Mouse (Mus musculus) adipocyte (in vitro differentiated cells): ENCODE results near the gene Chn2.
A peak's percentile ranks its signal among the peaks of the same experiment; 100 is the strongest.

Experiments used
- DNase-seq: peaks from one replicate; pipeline ENCODE4 v3.0.0-alpha.2; 2016; ENCODE audit warnings: low spot score

The Chn2 gene

DNA sequence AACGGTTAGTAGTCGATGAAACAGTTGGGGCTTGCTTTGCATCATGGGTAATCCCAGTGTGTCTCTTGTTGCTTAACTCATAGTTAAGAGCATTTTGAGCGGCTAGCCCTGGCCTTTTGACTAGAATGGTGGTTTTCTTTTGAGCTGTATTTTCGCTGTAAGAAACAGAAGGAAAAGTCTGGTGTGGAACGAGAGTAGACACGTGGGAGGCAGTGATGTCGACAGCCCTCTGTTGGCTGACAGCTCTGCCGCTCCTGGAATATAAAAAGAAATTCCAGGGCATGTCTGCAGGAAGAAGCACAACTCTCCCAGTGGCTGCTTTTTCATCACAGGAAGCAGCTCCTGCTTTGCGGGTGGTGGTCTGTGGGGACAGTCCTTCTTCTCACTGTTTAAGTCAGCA lies 202.9 kb downstream of the Chn2 start:
- no peak for DNase-seq

- DNase-seq: no peak
Observed at GRCm38 (mm10) chr6:54248354-54249252, 209.2 kb downstream of the Chn2 start.

DNA sequence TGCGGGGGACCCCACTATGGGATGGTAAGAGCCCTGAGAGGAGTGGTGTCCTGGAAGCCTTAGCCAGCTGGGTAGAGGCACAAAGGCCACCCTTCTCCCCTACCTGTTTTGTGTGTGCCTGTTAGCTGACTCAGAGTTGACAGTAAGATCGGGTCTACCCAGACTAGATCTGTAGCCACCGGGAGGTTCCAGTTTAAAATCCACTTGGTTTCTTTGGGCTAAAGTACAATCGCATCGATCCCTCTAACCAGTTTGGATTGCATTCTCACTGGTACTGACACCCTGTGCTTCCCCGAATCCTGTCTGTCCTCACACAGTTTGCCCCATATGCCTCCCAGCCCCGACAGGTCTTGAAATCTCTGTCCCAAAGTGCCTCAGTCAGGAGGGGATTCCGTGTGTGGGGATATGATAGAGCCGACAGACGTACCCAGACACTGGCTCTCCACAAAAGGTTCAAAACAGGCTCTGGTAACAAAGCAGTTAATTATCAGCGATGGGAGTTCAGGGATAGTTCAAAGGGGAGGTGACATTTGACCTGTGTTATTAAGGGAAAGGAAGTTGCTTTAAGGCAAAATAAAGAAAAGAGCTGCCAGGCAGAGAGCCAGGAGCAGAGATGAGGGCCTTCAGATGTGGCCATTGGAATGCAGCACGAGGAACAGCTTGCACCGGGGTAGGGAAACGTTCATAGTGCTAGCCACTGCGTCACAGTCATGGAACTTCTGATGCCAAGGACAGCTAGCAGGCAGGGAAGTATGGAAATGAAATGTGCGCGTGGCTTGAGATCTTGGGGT lies 212.2 kb downstream of the Chn2 start:
- DNase-seq: no peak

GRCm38 (mm10) chr6:54253206-54253605 lies 213.9 kb downstream of the Chn2 start:
- no peak for DNase-seq

GRCm38 (mm10) chr6:54253881-54254280 lies 214.5 kb downstream of the Chn2 start:
- no peak for DNase-seq

DNA sequence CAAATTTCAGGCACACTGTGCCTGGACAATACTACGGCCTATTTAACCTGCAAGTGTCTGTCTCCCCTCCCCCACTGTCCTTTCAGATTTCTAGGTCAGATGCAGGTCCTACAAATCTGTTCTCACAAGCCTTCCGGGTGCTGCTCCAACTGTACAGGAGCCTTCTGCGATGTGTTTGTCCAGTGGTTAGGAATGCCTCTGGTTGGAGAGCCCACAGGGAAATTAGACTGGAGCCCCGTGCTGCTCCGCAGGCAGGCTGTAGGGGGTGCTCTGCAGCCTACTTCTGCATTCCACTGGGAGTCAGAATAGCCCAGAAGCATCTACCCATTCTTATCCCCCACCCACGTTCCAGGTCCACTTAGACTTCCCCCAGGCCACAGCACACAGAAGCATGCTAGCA lies 215.4 kb downstream of the Chn2 start:
- DNase-seq: no peak

GRCm38 (mm10) chr6:54255321-54255720 lies 216.0 kb downstream of the Chn2 start:
- no peak for DNase-seq

DNA sequence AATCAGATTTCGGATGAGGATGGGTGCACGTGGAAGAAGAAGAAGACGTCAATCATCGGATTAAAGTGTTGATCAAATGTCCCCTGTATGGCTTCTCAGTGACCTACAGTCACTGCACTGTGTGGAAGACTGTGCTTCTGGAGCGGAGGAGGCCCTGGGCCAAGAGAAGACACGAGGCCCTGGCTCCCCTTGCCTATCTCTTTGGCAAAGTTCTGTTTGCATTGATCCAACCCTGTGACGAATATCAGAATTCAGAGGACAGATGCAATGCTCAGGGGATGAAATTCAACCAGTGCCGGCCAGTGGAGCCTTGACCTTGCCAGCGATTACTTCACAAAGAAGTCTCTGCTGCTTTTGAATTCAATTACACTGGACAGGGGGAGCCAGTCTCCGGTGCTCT lies 217.0 kb downstream of the Chn2 start:
- DNase-seq: no peak

DNA sequence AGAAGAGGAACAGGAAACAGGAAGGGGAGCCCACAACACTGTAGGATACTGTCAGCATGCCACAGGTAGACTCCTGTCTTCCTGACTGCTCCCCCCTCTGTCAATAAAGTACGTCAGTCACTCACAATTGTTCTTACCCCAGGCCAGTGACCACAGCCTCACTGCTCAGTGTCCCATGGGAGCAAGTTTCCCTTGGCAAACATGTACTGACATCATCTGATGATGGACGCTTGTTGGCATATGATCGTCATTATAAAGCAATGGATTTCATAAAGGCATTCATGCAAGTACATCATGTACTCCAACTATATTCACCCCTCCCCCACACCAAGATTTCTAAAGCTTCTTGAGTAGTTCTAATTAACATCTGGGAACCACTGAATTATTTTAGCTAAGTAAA lies 218.2 kb downstream of the Chn2 start:
- peak; percentile 51 for DNase-seq

- no peak for DNase-seq
Observed at GRCm38 (mm10) chr6:54258462-54258861, 219.1 kb downstream of the Chn2 start.

DNA sequence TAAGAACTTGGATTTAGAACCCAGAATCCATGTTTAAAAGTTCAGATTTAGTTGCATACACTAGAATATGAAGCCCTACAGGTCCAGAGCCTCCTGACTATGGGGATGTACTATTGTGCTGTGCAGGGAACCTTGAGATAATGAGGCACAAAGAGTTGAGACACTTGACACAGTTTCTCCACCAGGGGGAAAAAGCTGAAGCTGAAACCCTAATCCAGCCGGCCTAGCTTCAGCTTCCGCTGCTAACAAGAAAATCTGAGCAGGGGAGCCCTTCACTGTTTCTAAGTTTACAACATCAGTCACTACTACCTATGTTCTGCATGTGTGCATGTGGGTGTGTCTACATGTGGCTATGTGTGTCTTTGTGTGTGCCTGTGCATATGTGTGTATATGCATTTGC lies 223.4 kb downstream of the Chn2 start:
- DNase-seq: no peak

GRCm38 (mm10) chr6:54263890-54264289 lies 224.5 kb downstream of the Chn2 start:
- no peak for DNase-seq

- no peak for DNase-seq
Observed at GRCm38 (mm10) chr6:54264537-54264936, 225.2 kb downstream of the Chn2 start.

- no peak for DNase-seq
Observed at GRCm38 (mm10) chr6:54265384-54265783, 226.0 kb downstream of the Chn2 start.

GRCm38 (mm10) chr6:54272556-54273378 lies 233.4 kb downstream of the Chn2 start:
- no peak for DNase-seq

DNA sequence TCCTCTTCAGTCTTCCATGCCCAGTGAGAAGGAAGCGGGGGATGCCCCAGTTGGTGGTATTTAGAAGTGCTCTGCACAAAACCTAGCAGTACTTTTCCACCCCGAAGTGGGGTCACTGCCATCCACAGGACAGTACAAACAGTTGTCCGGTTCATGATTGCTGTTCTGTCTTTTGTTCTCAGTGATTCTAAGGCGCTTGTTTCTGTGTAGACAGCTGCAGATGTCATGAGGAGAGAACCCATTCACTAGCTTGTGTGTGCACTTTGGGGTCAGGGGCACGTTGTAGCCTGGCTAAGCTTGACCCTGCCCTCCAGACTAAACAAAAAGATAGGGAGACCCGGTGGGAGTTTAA lies 234.0 kb downstream of the Chn2 start:
- no peak for DNase-seq

DNA sequence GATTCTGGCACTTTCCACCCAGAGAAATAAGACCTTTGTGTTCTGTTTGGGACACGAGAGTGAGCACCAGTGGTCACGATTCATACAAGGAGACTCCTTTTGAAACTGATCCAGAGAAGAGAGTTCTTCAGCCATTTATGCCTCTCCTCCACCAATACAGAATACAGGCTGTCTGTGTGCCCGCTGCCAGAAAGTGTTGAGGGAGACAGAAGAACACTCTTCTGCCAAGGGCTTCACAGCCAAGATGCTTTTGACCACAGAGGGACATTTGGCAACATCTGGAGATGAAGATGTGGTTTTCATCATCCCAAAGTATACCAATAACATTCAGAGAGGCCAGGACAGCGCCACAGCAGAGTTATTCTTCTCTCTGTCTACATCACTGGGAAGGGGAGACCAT lies 237.9 kb downstream of the Chn2 start:
- DNase-seq: peak; percentile 23

- no peak for DNase-seq
Observed at GRCm38 (mm10) chr6:54277828-54278227, 238.5 kb downstream of the Chn2 start.

GRCm38 (mm10) chr6:54278613-54279012 lies 239.3 kb downstream of the Chn2 start:
- DNase-seq: no peak

- no peak for DNase-seq
Observed at GRCm38 (mm10) chr6:54279391-54279790, 240.0 kb downstream of the Chn2 start.

- DNase-seq: no peak
Observed at GRCm38 (mm10) chr6:54280248-54280647, 240.9 kb downstream of the Chn2 start.

GRCm38 (mm10) chr6:54283299-54283698 lies 243.9 kb downstream of the Chn2 start:
- DNase-seq: no peak
